39 mouse cellular contexts compared by ENCODE assay signal in the genomic region with DNA sequence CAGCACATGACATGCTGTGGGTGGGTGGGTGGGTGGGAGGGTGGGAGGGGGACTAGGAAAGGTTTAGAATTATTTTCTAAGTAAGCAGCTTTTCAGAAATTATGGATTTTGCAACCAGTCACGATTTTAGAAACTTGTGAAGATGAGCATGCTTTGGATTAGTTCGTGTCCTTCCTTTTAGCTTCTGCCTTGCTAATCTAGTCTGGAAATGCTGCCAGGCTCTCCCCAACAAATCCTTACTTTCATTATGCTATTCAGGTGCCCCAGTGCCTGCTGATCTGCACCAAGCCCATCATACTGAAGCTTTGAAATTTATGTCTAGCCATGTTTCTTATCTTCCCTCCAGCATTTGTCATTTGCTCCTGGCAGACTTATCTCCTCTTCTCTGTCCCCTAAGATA. TPM values are rescaled to one million over a fixed set of nuclear protein-coding genes. Genes with fewer than 3 reads are reported as not detected.
"Had no signal": no experiment of that assay in that cellular context is flagged by ENCODE, and none has a peak within 500 bp of the region (broad histone marks: within the 10 kb centered on the region; RNA-seq: fewer than 3 reads in every experiment).

No protein-coding gene starts in this region.

- ATAC-seq: hindbrain, postnatal 0 days; intestine, embryonic 16.5 days had no signal

- H3K27ac ChIP-seq: heart, adult 2 months; heart, embryonic 13.5 days; heart, embryonic 15.5 days; hindbrain, embryonic 13.5 days; hindbrain, embryonic 15.5 days; hindbrain, postnatal 0 days; limb, embryonic 10.5 days; limb, embryonic 12.5 days; liver, embryonic 13.5 days; liver, embryonic 15.5 days had no signal

- H3K27me3 ChIP-seq: hindbrain, embryonic 13.5 days; hindbrain, embryonic 15.5 days; limb, embryonic 12.5 days; liver, embryonic 13.5 days; liver, embryonic 15.5 days had no signal

- H3K9ac ChIP-seq: heart, embryonic 13.5 days; heart, embryonic 15.5 days; hindbrain, embryonic 13.5 days; hindbrain, embryonic 15.5 days; limb, embryonic 12.5 days; liver, embryonic 13.5 days; liver, embryonic 15.5 days had no signal

- DNase-seq: gastrocnemius, postnatal 36 days; heart, adult 11 months; heart, adult 2 months; heart, postnatal 14 days; heart, postnatal 36 days; kidney, adult 11 months; kidney, adult 2 months; kidney, postnatal 10 days; kidney, postnatal 25 days; kidney, postnatal 4 days; liver; liver, embryonic 13.5 days had no signal

- H3K36me3 ChIP-seq: heart, embryonic 13.5 days; heart, embryonic 15.5 days; hindbrain, embryonic 13.5 days; hindbrain, embryonic 15.5 days; limb, embryonic 10.5 days; limb, embryonic 12.5 days; liver, embryonic 13.5 days; liver, embryonic 15.5 days had no signal

- H3K4me3 ChIP-seq: heart, adult 2 months; heart, embryonic 13.5 days; heart, embryonic 15.5 days; hindbrain, embryonic 13.5 days; hindbrain, embryonic 15.5 days; limb, embryonic 10.5 days; limb, embryonic 12.5 days; liver, embryonic 13.5 days; liver, embryonic 15.5 days had no signal

- H3K4me2 ChIP-seq: heart, embryonic 11.5 days; heart, embryonic 13.5 days; heart, embryonic 15.5 days; hindbrain, embryonic 13.5 days; hindbrain, embryonic 15.5 days; limb, embryonic 12.5 days; liver, embryonic 11.5 days; liver, embryonic 13.5 days; liver, embryonic 15.5 days had no signal

- H3K9me3 ChIP-seq: heart, embryonic 13.5 days; heart, embryonic 15.5 days; hindbrain, embryonic 13.5 days; hindbrain, embryonic 15.5 days; limb, embryonic 10.5 days; limb, embryonic 12.5 days; liver, embryonic 13.5 days; liver, embryonic 15.5 days had no signal

- H3K4me1 ChIP-seq: heart, embryonic 13.5 days; heart, embryonic 15.5 days; limb, embryonic 10.5 days; limb, embryonic 12.5 days; liver, embryonic 13.5 days; liver, embryonic 15.5 days had no signal

RNA-seq across cellular contexts. Expression of a gene that starts 34.8 kb away (rescaled TPM):
- total RNA-seq: hematopoietic stem cell, adult 5-6 weeks had no signal

RNA-seq across cellular contexts. Expression of a gene that starts 57.6 kb away (rescaled TPM):
- total RNA-seq: gastrocnemius, adult 18-20 months; gastrocnemius, adult 8-10 months; gastrocnemius, postnatal 14 days; gastrocnemius, postnatal 36 days; heart, adult 2 months; heart, postnatal 14 days; heart, postnatal 36 days; hematopoietic stem cell, adult 5-6 weeks; hindbrain, postnatal 0 days; layer of hippocampus, postnatal 10 days; layer of hippocampus, postnatal 25 days; left cerebral cortex, adult 18-20 months; left cerebral cortex, postnatal 14 days; left cerebral cortex, postnatal 36 days had no signal
- polyA plus RNA-seq: gonadal fat pad, adult 2 months; heart, adult 2 months; heart, embryonic 11.5 days; heart, embryonic 13.5 days; heart, embryonic 15.5 days; heart, postnatal 0 days; hindbrain, embryonic 11.5 days; hindbrain, embryonic 13.5 days; hindbrain, embryonic 15.5 days; hindbrain, postnatal 0 days; intestine, embryonic 14.5 days; intestine, embryonic 16.5 days; kidney, adult 2 months; kidney, embryonic 14.5 days; kidney, embryonic 16.5 days; limb, embryonic 10.5 days; limb, embryonic 12.5 days; limb, embryonic 14.5 days; liver, embryonic 11.5 days; liver, embryonic 13.5 days; liver, embryonic 15.5 days had no signal
